Mouse (Mus musculus): ENCODE measurements around the gene Rrp36.

Gene Rrp36

DNA sequence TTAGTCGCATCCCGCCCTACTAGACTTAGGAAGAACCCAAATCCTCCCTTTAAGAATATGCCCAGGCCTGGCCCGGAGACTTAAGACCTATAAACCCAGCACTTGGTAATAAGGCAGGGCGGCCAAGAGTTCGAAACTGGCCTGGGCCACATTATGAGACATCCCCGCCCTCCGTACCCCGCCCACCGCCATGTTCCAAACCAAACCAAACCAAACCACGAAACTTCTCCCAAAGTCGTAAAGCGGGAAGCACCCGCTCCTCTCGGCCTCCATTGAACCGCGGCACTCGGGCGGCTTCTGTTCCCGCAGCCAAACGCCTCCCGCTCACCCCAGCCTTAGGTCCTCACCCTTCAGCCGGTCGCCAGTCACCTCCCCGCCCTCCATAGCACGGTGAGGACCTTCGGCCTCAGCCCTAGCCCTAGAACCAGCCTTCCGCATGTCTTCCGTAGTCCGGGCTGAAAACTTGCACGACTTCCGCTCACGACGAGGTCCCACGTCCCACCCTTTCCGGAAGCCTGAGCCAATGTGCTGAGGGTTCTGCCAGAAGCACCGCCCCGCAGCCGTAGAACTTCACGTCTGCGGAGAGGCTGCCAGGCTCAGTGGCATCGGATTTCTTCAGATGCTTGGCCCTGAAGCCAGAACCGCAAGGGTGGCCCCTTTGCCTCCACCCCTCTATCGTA lies at the start of gene Rrp36:
Rrp36 (minus strand) TSS at position 503 of the 680 bp plus-strand sequence.
- DNase-seq (ENCODE audit: low read depth, low spot score), result peak; percentile 80

DNA sequence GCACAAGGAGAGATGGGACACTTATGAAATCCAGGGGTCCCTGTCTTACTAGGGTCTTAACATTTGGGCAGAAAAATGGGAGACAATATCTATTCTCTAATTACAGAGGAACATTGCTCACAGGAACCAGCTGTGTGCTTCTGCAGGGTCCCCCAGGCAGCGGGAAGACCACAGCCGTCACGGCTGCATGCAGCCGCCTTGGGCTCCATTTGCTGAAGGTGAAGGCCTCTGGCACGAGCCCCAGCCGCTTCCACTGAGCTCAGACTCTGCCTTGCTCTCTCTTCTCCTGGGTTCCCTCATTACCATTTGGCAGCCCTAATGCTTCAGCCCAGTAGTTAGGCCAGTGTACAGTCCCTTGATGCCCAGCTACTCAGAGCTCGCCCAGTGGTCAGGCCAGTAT lies 46.9 kb upstream of the Rrp36 start:
- no peak for DNase-seq (ENCODE audit: low read depth, low spot score)

DNA sequence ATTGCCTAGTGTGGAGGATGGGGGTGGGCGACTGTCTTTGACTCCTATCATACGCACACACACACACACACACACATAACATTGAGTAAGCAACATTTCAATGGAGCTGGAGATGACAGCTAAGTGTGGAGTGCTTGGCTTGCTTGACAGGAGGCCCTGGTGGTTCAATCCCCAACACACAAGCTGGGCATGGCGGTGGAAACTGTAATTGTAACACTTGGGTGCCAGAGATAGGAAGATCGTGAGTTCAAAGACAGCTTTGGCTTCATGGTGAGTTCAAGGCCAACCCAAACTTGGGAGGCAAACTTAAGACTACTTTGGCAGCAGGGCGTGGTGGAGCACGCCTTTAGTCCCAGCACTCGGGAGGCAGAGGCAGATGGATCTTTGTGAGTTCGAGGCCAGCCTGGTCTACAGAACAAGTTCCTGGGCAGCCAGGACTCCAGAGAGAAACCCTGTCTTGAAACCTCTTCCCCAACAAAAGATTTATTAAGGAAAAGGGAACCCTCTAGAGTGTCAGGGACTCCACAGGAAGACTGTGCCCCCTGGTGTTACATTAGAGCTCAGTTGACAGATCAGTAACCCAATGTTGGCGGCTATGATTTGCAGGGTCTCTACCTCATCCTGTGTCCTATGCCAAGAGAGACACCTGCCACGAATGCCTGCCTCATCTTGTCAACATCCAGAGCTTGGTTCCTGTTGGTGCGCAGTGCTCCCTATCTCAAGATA lies 40.8 kb upstream of the Rrp36 start:
- no peak for DNase-seq (ENCODE audit: low read depth, low spot score)

DNA sequence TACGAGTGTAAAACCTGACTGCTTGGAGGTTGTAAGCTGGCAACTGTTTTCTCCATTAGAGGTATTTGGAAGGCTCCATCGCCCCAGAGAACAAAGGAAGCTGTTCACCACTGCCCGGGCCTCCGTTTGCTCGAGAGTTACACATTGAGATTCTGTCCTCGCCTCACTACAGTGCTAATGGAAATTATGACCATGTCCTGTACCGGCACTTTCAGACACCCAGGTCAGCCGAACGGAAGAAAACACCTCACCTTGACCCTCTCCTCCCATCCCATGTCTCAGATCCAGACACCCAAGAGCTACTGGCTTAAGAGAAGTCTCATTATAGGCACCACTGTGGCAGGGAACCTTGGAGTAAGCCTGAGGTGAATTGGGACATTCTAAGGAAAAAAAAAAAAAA lies 39.7 kb upstream of the Rrp36 start:
- no peak for DNase-seq (ENCODE audit: low read depth, low spot score)

DNA sequence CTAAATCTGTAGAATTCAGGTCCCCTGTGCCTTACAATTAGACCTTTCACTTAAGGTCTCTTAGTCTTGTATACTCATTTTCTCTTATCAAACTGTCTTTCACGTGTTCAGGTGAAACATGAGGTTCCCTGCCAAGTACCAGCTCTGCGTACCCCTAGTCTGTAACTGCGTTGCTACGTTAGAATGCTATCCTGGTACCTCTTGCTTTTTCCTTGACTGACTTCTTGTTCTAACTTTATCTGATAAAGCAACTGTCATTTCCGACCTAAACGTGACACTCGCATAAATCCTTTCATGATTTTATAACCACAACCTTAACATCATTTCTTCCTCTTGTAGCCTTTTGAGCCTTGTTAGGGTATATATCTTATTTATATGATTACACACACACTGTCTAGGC lies 38.3 kb upstream of the Rrp36 start:
- no peak for DNase-seq (ENCODE audit: low read depth, low spot score)

DNA sequence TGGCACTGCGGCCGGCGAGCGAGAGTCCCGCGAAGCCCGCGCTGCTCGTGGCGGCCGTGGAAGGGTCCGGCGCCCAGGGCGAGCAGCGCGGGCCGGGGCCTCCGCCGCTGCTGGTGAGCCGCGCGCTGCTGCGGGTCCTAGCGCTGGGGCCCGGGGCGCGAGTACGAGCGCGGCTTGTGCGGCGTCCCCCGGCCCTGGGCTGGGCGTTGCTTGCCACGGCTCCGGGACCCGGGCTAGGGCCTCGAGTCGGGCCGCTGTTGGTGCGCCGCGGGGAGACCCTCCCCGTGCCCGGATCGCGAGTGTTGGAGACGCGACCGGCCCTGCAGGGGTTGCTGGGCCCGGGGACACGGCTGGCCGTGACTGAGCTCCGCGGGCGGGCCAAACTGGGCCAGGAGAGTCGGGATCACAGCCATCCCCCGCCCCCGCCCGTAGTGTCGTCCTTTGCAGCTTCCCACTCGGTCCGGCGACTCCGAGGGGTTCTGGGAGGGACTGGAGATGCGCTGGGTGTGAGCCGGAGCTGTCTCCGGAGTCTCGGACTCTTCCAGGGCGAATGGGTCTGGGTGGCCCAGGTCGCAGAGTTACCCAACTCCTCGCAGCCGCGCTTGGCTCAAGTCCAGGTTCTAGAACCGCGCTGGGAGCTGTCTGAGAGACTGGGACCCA lies 37.6 kb upstream of the Rrp36 start:
- DNase-seq (ENCODE audit: low read depth, low spot score), result no peak

DNA sequence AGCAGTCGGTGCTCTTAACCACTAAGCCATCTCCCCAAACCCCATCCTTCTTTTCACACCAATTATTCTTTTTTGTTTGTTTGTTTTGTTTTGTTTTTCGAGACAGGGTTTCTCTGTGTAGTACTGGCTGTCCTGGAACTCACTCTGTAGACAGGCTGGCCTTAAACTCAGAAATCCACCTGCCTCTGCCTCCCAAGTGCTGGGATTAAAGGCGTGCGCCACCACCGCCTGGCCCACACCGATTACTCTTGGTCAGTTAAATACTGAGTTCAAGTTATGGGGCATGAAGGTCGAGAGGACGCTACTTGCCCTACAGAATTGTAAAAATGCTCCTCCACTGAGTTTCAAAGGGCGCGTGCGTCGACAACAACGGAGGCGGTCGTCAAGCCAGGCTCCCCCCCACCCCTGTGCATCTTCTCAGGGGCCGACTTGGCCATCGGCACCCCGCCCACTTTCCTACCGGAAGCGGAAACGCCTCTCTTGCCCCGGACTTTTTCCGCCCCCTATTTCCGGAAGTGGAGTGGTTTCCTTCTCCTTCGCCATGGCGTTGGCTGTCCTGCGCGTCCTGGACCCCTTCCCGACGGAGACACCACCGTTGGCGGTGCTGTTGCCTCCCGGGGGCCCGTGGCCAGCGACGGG lies 36.9 kb upstream of the Rrp36 start, which contains the start of gene Pex6:
Pex6 (plus strand) TSS at position 505 of the 639 bp plus-strand sequence.
- peak; percentile 88 for DNase-seq (ENCODE audit: low read depth, low spot score)

DNA sequence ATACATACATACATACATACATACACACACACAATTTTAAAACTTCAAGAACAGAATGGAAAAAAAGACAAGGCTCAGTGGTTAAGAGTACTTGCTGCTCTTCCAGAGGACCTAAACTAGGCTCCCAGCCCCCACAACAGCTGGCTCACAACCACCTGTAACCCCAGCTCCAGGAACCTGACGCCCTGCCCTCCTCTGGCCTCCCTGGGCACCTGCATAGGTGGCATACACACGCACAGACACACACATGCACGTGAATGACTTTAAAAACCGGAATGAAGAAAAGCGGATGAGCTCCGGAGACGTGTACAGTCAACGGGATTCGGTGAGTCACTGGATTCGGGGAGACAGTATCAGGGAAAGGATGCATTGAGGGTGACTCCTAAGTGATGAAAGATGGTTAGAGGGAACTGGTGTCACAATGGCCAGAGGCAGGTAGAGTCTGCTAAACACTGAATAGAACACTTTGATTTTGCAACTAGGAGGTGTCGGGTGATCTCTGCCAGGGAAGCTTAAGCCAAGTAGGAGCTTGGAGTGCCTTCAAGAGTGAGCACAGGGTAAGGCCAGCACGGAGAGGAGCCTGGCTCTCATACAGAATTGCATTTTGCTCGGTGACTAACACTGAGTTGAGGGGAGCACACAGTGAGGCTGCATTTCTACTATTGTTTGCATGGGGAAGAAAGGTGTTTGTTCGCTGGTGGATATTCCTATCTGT lies 32.4 kb upstream of the Rrp36 start:
- DNase-seq (ENCODE audit: low read depth, low spot score), result no peak

DNA sequence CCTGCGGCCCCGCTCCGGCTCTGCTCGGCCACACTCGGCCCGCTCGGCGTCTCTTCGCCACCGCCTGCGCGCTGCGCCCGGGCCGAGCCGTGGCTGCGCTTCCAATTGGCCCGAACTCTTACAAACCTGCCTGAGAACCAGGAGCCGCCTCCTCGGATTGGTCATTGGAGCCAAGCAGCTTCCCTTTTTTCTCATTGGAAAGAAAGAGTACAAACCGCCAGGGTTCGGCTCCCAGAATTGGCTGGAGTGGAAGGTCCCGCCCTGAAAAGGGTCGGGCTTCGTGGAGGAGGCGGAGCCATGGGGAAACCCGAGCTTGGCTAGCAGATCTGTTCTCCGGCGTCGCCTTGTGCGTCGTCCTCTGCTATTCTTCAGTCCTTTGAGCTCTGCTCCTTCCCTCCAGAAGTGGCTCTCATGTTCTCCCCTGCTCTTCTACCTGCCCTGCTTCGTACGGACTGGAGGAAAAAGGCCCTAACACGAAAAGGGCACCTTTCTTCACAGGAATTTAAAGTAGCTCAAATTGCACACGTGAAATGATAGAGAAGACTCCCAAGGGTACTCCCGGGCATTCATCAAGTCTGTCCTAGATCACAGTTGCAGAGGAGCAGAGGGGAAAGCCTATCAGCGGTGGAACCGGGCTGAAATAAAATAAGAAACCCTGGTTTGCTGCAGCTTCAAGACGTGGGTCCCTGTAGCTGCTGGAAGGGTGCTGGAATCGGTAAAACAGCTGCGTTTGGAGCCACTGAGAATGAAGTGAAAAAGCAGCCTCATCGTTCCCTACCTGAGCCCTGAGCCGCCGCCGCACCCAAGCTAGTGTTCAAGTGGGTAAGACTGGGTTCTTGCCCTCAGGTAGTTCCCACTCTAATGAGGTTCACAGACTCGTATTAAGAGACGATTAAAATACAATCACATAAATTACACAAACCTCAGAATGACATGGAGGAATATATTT lies 31.0 kb upstream of the Rrp36 start, which contains the start of gene Ppp2r5d:
Ppp2r5d (minus strand) TSS at position 225 of the 949 bp plus-strand sequence.
- peak; percentile 94 for DNase-seq (ENCODE audit: low read depth, low spot score)

DNA sequence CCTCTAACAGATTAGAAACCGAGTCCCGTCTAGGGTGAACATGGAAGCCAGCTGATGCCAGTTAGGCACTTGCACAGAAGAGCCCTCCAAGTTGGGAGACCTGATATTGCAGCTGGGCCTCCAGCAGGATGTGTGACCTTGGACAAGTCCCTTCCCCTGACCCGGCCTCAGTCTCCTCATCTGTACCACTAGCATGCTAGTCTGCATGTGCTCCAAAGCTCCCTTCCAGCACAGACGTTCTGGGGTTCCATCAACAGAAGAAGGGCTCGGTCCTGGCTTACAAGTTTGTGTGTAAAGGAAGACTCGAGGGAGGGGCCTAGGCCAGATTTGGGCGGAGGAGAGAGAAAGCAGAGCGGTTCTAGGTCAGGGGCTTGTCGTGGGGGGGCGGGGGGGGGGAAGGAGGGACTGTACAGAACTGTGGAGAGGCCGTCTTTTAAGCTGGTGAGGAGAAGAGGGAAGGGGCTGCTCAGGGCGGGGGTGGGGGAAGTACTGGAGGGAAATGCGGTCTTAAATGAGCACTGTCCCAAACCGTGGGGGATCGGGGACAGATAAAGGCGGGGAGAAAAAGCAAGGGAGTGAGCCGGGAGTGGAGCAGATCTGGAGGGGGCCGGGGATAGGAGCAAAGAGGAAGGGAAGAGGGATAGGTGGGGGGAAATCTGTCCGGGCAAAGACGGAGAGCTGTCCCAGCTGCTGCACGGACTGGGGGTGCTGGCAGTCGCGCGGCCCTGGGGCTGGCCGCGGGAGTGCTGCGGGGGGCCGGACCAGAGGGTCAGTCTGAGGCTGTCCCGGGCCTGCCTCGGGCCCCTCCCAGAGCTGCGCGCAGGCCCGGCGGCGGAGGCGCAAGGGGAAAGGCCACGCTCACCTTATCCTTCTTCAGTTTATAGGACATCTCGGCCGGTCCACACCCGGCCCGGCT lies 30.1 kb upstream of the Rrp36 start:
- no peak for DNase-seq (ENCODE audit: low read depth, low spot score)

DNA sequence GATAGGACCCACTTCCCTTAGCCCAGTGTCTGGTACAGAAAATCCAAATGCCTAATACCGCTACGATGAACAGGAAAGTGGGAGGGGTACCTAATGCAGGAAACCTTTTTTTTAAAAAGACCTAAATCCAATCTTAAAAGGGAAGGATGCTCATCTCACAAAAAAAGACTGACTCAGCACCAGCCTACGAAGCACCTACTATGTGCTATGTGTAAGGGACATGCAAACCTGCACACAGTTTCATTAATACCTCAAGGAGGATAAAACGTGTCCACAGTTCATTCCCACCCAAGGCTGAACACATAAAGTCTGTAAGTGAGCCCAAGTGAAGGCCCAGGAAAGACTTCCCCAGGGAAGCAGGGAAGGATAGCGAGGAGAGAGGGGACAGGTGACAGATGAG lies 28.4 kb upstream of the Rrp36 start:
- DNase-seq (ENCODE audit: low read depth, low spot score), result no peak

DNA sequence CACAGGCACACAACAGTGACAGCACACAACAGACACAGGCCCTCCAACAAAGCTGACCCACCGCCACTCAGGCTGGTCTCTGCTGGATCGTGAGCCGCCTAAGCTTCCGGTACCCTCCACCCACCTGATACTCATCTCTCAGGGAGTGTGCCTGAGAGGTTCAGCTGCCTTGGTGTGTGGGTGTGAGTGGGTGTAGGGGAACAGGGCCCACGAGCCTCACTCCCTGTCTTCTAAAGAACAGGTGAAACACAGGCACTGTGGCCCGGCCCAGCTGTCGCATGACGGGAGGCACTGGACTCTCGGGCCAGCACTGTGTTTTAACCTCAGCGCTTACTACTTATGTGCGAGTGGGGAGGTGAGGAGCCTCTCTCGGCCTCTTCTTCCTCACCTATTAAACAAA lies 27.9 kb upstream of the Rrp36 start:
- DNase-seq (ENCODE audit: low read depth, low spot score), result no peak

DNA sequence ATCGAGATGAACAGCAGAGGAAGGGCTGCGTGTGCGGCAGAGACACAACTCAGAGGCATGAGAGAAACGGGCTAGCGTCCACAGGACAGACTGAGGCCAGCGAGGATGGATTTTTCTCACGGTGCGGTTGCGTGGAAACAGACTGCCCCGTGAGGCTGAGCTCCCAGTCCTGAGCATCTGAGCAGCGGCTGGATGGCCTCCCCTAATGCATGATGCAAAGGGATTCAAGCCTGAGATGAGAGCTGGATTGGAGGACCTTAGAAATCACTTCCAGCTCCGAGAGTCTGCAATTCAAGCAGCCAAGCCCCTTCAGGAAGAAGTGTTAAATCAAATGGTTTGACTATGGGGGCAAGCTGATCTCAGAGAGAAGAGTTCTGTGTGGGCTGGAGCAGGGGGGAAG lies 27.3 kb upstream of the Rrp36 start:
- DNase-seq (ENCODE audit: low read depth, low spot score), result no peak

DNA sequence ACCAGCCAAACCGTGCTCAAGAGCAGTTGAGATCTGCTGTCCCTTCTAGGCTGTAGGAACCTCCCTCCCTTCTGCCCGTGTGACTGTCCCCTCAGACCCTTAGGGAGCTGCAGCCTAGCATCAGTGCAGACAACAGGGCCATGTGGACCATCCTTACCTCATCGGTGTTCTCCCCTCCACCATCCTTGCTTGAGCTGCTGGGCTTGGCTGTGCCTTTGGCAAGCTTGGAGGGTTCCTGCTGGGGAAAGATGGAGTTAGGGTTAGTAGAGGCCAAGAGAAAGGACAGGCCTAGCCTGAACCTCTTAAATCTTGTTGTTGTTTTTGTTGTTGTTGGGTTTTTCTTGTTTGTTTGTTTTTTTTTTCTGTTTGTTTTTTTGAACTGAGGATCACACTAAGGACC lies 25.8 kb upstream of the Rrp36 start:
- no peak for DNase-seq (ENCODE audit: low read depth, low spot score)

DNA sequence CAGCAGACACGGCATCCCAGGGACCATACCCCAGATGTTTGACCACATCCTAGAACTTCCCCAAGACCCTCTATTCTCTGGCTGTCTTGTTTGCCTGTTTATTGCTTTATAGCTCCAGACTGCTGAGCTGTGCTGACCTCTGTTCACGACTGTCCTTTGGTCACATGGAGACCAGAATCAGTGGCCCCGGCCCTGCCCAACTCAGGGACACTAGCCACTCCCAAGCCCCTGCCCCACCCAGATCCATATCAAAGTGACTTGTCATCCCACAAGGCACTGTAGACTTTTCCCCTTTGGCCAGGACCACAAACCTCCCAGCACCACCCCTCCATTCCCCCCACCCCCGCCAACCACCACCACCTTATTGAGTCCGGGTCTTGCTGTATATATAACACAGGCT lies 25.1 kb upstream of the Rrp36 start:
- no peak for DNase-seq (ENCODE audit: low read depth, low spot score)

DNA sequence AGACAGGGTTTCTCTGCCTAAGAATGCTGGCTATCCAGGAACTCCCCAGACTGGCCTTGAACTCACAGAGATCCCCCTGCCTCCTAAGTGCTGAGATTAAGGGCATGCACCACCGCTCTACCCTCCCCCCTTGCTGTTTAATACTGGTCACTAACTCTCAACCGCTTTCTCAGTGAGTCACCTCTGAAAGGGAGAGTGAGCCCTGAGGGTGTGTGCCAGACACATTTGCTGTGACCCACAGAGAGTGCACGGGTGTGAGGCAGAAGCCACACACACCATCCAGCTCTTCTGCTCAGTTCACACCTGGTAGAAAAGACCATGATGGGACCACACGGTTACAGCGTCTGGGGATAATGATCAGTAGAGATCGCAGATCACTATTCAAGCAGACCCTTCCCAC lies 24.4 kb upstream of the Rrp36 start:
- DNase-seq (ENCODE audit: low read depth, low spot score), result no peak

DNA sequence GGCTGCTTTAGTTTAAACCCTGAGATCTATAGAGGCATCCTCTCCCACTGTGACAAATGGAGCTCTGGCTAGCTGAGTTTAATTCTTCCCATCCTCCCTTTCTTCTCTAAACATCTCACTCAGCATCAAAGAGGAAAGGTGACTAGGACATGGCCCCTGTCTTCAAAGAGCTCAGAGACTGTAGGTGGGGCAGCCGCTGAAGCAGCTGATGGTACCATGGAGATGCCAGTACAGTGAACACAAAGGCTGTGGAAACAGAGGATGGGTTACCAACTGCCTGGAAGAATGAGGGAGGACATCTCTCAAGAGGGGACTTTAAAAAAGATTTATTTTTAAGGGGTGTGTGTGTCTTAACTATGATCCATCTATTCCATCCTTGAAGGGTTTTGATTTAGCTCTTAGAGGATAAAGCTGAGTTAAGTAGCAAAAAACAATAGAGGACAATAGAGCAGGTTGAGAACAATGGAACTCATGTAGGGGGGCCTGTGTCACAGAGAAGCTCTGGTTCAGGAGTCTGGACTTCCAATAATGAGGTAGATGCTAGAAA lies 20.4 kb upstream of the Rrp36 start:
- DNase-seq (ENCODE audit: low read depth, low spot score), result no peak

DNA sequence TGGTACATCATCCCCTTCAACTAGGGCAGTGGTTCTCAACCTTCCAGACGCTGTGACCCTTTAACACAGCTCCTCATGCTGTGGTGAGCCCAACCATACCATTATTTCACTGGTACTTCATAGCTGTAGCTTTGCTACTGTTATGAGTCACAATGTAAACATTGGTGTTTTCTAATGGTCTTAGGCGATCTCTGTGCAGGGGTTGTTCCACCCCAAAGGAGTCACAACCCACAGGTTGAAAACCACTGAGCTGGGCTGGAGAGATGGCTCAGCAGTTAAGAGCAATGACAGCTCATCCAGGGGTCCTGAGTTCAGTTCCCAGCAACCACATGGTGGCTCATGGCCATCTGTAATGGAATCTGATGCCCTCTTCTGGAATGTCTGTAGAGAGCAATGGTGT lies 17.2 kb upstream of the Rrp36 start:
- DNase-seq (ENCODE audit: low read depth, low spot score), result no peak

DNA sequence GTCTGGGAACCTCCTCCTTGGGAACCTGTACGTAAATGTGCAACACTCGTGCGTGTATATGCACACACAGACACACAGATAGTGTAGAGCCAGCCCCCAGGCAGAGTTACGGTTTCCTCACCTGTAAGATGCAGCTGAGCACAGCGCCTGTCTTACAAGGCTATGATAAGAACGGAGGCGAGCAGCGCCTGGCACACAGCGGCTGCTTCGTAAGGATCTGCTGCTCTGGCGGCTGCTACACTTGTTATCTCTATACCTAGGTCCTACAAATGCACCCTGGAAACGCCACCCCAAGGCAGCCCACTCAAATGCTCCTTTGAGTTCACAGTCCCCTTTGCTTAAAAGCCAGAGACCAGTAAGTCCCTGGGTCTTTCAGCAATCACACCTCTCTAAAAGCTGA lies 16.5 kb upstream of the Rrp36 start:
- DNase-seq (ENCODE audit: low read depth, low spot score), result no peak
